Mouse (Mus musculus) G1E (cell line): ENCODE data around the gene Wnt10b. TPM values are rescaled to one million over a fixed set of nuclear protein-coding genes. Genes with fewer than 3 reads are reported as not detected.

Source experiments
- ATAC-seq: 2 replicates; pipeline ENCODE4 v1.8.0; 2016; ENCODE audit warnings: mild to moderate bottlenecking; ENCODE audit not compliant: insufficient number of reproducible peaks, poor library complexity, low FRiP score, severe bottlenecking; ENCODE audit errors: extremely low read depth
- DNase-seq: peaks from one replicate; pipeline ENCODE4 v3.0.0; 2012; ENCODE audit warnings: low spot score
- H3K27me3 ChIP-seq: 2 replicates; pipeline ENCODE4 v1.6.1; 2012; ENCODE audit warnings: mild to moderate bottlenecking, low read length, inconsistent platforms; ENCODE audit not compliant: insufficient read depth
- H3K36me3 ChIP-seq: replicated peaks from 2 replicates; pipeline ENCODE3; 2012; ENCODE audit warnings: mild to moderate bottlenecking, inconsistent platforms
- H3K4me1 ChIP-seq: 2 replicates; pipeline ENCODE4 v1.6.1; 2012; ENCODE audit warnings: low read depth, low read length, inconsistent platforms, mixed read lengths; ENCODE audit not compliant: insufficient read depth
- H3K4me3 ChIP-seq: 2 replicates; pipeline ENCODE4 v1.5.1; 2012; ENCODE audit warnings: low read depth, mild to moderate bottlenecking, inconsistent platforms, low read length, moderate library complexity, mixed read lengths
- H3K9me3 ChIP-seq: replicated peaks from 2 replicates; pipeline ENCODE4 v1.6.1; 2012; ENCODE audit warnings: inconsistent platforms
- CTCF ChIP-seq: IDR thresholded peaks from 2 replicates; pipeline ENCODE4 v1.5.1; 2012; ENCODE audit warnings: low read depth, low read length, inconsistent platforms, mixed read lengths
- GATA1 ChIP-seq: IDR thresholded peaks from 2 replicates; pipeline ENCODE4 v1.6.1; 2012; ENCODE audit warnings: borderline replicate concordance, low read length, inconsistent platforms, mixed read lengths
- GATA2 ChIP-seq: IDR thresholded peaks from 2 replicates; pipeline ENCODE4 v1.6.1; 2012; ENCODE audit warnings: low read depth, low read length, inconsistent platforms, borderline replicate concordance
- POLR2AphosphoS5 ChIP-seq: IDR thresholded peaks from 2 replicates; pipeline ENCODE4 v1.6.1; 2012; ENCODE audit warnings: low read depth, low read length, inconsistent platforms; ENCODE audit not compliant: insufficient replicate concordance
- TAL1 ChIP-seq: conservative IDR thresholded peaks from 2 replicates; pipeline ENCODE4 v1.6.1; 2012; ENCODE audit warnings: low read depth, low read length, inconsistent platforms, mixed read lengths
- polyA plus RNA-seq: library from polyadenylated mRNA; stranded (reverse); fragments of >175 nt; gene quantifications from 2 replicates; pipeline ENCODE4 v1.2.3, GENCODE M21; 2012
- total RNA-seq, 2 experiments: library from RNA; stranded (forward) in 1 of 2; stranded (reverse) in 1 of 2; fragments of 200-1000 nt in 1 of 2; fragments of >200 nt in 1 of 2; fragmentation: Nextera tagmentation in 1 of 2; gene quantifications; 2 replicates each; pipeline ENCODE4 v1.2.3; 2014 to 2017

Gene Wnt10b
- total and polyA plus RNA-seq, 3 experiments: 0.05 to 0.27 TPM; not detected in 1

- peaks cover 42% of the 10 kb centered on the region for H3K4me1 ChIP-seq
Observed at GRCm38 (mm10) chr15:98724441-98724840, 53.5 kb downstream of the Wnt10b start.

DNA sequence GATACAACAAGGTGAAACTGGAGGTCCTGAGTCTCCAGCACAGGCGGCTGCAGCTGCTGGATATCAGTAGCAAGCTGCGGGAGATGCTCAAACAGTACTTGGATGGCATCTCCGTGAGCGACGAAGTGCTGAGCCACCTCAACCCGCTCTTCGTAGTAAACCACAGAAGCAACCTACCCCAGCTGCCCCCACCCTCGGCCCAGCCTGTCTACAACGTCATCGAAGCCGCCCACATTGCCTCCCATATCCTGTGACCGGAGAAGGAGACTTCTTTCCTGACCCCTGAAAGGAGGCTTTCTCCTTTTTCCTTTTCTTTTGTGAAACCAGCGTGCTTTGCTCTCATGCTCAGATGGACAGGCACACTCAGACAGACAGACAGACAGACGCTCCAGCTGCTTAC is 55.1 kb downstream of the Wnt10b start:
- Histone ChIP-seq H3K9me3 (no peaks in the 10 kb centered on the region), H3K36me3 (peaks cover 25% of the 10 kb centered on the region), H3K27me3 (peaks cover 16% of the 10 kb centered on the region), H3K4me3 (no peak overlapping the region), H3K4me1 (peaks cover 38% of the 10 kb centered on the region)
- DNase-seq (no peak), ATAC-seq (no peak)
- no peak for TF ChIP-seq GATA2
- TF ChIP-seq POLR2AphosphoS5: no peak
- no peak for TF ChIP-seq TAL1
- no peak for TF ChIP-seq CTCF
- TF ChIP-seq GATA1: no peak

More at GRCm38 (mm10) chr15:98724441-98724840, 53.5 kb downstream of the Wnt10b start:
- ATAC-seq (no peak), DNase-seq (no peak)
- H3K27me3 ChIP-seq: peaks cover 9% of the 10 kb centered on the region; the same call in 1 of the 2 replicates
- no peaks in the 10 kb centered on the region for H3K9me3 ChIP-seq
- H3K36me3 ChIP-seq: peaks cover 25% of the 10 kb centered on the region
- no peak overlapping the region for H3K4me3 ChIP-seq
- no peak for TF ChIP-seq GATA1
- TF ChIP-seq GATA2: no peak
- TF ChIP-seq TAL1: no peak
- no peak for TF ChIP-seq POLR2AphosphoS5
- TF ChIP-seq CTCF: no peak

DNA sequence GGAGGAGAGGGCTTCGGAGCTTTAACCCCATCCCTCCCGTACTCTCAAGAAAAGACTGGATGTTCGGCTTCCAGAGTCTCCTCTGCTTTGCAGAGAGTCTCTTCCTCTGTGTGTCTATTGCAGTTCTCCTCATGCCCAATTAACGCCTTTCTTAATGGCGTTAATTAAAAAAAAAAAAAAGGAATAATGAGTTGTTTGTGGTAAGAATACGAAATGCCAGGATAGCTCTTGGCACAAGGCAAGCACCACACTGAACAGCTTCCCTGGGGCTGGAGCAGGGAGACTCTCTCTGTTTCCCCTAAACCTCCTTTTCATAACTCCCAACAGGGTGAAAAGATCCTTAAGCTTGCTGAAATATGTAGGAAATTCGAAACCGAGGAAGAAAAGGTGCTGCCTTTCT is 55.8 kb downstream of the Wnt10b start:
- ATAC-seq (no peak), DNase-seq (no peak)
- TF ChIP-seq GATA2 (no peak), POLR2AphosphoS5 (no peak), TAL1 (no peak)
- Histone ChIP-seq H3K9me3 (no peaks in the 10 kb centered on the region), H3K4me1 (peaks cover 35% of the 10 kb centered on the region), H3K27me3 (peaks cover 20% of the 10 kb centered on the region), H3K36me3 (peaks cover 25% of the 10 kb centered on the region), H3K4me3 (no peak overlapping the region)

Other genes starting within 250 kb of the Wnt10b start
- gene Kansl2, start 243.9 kb downstream of the Wnt10b start, total RNA-seq (2014; fragmentation: Nextera tagmentation): 26.9 and 39.8 TPM in 2 replicates
- gene Kansl2, start 243.9 kb downstream of the Wnt10b start, total RNA-seq (2017): 49.1 and 50.4 TPM in 2 replicates
- 44.3 and 52.5 TPM in 2 replicates for gene Kansl2, start 243.9 kb downstream of the Wnt10b start, polyA plus RNA-seq
- gene Ccnt1, start 207.2 kb downstream of the Wnt10b start, total RNA-seq (2014; fragmentation: Nextera tagmentation): 76.1 and 84.6 TPM in 2 replicates
- 74.6 and 78.2 TPM in 2 replicates for gene Ccnt1, start 207.2 kb downstream of the Wnt10b start, total RNA-seq (2017)
- gene Ccnt1, start 207.2 kb downstream of the Wnt10b start, polyA plus RNA-seq: 5.7 and 6.4 TPM in 2 replicates
- not detected in 2 replicates for gene 4930415O20Rik, start 207.1 kb downstream of the Wnt10b start, total RNA-seq (2014; fragmentation: Nextera tagmentation)
- gene 4930415O20Rik, start 207.1 kb downstream of the Wnt10b start, total RNA-seq (2017): not detected in 2 replicates
- not detected in 2 replicates for gene 4930415O20Rik, start 207.1 kb downstream of the Wnt10b start, polyA plus RNA-seq
- gene Adcy6, start 168.1 kb downstream of the Wnt10b start, total RNA-seq (2014; fragmentation: Nextera tagmentation): 5.0 TPM in 1 of 2 replicates, not detected in the other
- gene Adcy6, start 168.1 kb downstream of the Wnt10b start, total RNA-seq (2017): 0.22 TPM in 1 of 2 replicates, not detected in the other
- not detected in 2 replicates for gene Adcy6, start 168.1 kb downstream of the Wnt10b start, polyA plus RNA-seq
- gene Cacnb3, start 147.3 kb downstream of the Wnt10b start, total RNA-seq (2014; fragmentation: Nextera tagmentation): 0.29 TPM in 1 of 2 replicates, not detected in the other
- 0.12 and 0.22 TPM in 2 replicates for gene Cacnb3, start 147.3 kb downstream of the Wnt10b start, total RNA-seq (2017)
- 0.14 and 0.22 TPM in 2 replicates for gene Cacnb3, start 147.3 kb downstream of the Wnt10b start, polyA plus RNA-seq
- gene Ddx23, start 115.3 kb downstream of the Wnt10b start, total RNA-seq (2014; fragmentation: Nextera tagmentation): 61.4 and 66.6 TPM in 2 replicates
- 101 and 154 TPM in 2 replicates for gene Ddx23, start 115.3 kb downstream of the Wnt10b start, total RNA-seq (2017)
- gene Ddx23, start 115.3 kb downstream of the Wnt10b start, polyA plus RNA-seq: 100 and 112 TPM in 2 replicates
- gene Rnd1, start 100.7 kb downstream of the Wnt10b start, total RNA-seq (2014; fragmentation: Nextera tagmentation): 3.2 and 3.3 TPM in 2 replicates
- gene Rnd1, start 100.7 kb downstream of the Wnt10b start, total RNA-seq (2017): 1.2 and 1.5 TPM in 2 replicates
- gene Rnd1, start 100.7 kb downstream of the Wnt10b start, polyA plus RNA-seq: 1.0 and 1.1 TPM in 2 replicates
- 1.0 TPM in 1 of 2 replicates, not detected in the other for gene Ccdc65, start 69.9 kb downstream of the Wnt10b start, total RNA-seq (2014; fragmentation: Nextera tagmentation)
- 0.06 and 0.60 TPM in 2 replicates for gene Ccdc65, start 69.9 kb downstream of the Wnt10b start, total RNA-seq (2017)
- gene Ccdc65, start 69.9 kb downstream of the Wnt10b start, polyA plus RNA-seq: not detected in 2 replicates
- 11.5 and 14.1 TPM in 2 replicates for gene Fkbp11, start 50.0 kb downstream of the Wnt10b start, total RNA-seq (2014; fragmentation: Nextera tagmentation)
- gene Fkbp11, start 50.0 kb downstream of the Wnt10b start, total RNA-seq (2017): 6.2 and 6.7 TPM in 2 replicates
- 20.2 and 23.8 TPM in 2 replicates for gene Fkbp11, start 50.0 kb downstream of the Wnt10b start, polyA plus RNA-seq
- gene Arf3, start 14.9 kb downstream of the Wnt10b start, total RNA-seq (2014; fragmentation: Nextera tagmentation): 60.9 and 65.0 TPM in 2 replicates
- 37.9 and 41.6 TPM in 2 replicates for gene Arf3, start 14.9 kb downstream of the Wnt10b start, total RNA-seq (2017)
- 55.4 and 58.2 TPM in 2 replicates for gene Arf3, start 14.9 kb downstream of the Wnt10b start, polyA plus RNA-seq
- not detected in 2 replicates for gene Wnt1, start 11.7 kb upstream of the Wnt10b start, total RNA-seq (2014; fragmentation: Nextera tagmentation)
- not detected in 2 replicates for gene Wnt1, start 11.7 kb upstream of the Wnt10b start, total RNA-seq (2017)
- gene Wnt1, start 11.7 kb upstream of the Wnt10b start, polyA plus RNA-seq: not detected in 2 replicates
- gene Ddn, start 31.3 kb upstream of the Wnt10b start, total RNA-seq (2014; fragmentation: Nextera tagmentation): not detected in 2 replicates
- 0.17 and 0.22 TPM in 2 replicates for gene Ddn, start 31.3 kb upstream of the Wnt10b start, total RNA-seq (2017)
- 0.07 and 0.08 TPM in 2 replicates for gene Ddn, start 31.3 kb upstream of the Wnt10b start, polyA plus RNA-seq
- gene Prkag1, start 53.4 kb upstream of the Wnt10b start, total RNA-seq (2014; fragmentation: Nextera tagmentation): 62.8 and 72.4 TPM in 2 replicates
- 114 and 150 TPM in 2 replicates for gene Prkag1, start 53.4 kb upstream of the Wnt10b start, total RNA-seq (2017)
- gene Prkag1, start 53.4 kb upstream of the Wnt10b start, polyA plus RNA-seq: 106 and 142 TPM in 2 replicates
- 141 and 150 TPM in 2 replicates for gene Kmt2d, start 93.1 kb upstream of the Wnt10b start, total RNA-seq (2014; fragmentation: Nextera tagmentation)
- 22.1 and 27.0 TPM in 2 replicates for gene Kmt2d, start 93.1 kb upstream of the Wnt10b start, total RNA-seq (2017)
- gene Kmt2d, start 93.1 kb upstream of the Wnt10b start, polyA plus RNA-seq: 42.8 and 57.8 TPM in 2 replicates
- gene Rhebl1, start 116.4 kb upstream of the Wnt10b start, total RNA-seq (2014; fragmentation: Nextera tagmentation): 5.2 and 8.4 TPM in 2 replicates
- gene Rhebl1, start 116.4 kb upstream of the Wnt10b start, total RNA-seq (2017): 7.8 and 8.0 TPM in 2 replicates
- gene Rhebl1, start 116.4 kb upstream of the Wnt10b start, polyA plus RNA-seq: 2.7 and 2.9 TPM in 2 replicates
- gene Dhh, start 120.4 kb upstream of the Wnt10b start, total RNA-seq (2014; fragmentation: Nextera tagmentation): not detected in 2 replicates
- 0.05 and 0.06 TPM in 2 replicates for gene Dhh, start 120.4 kb upstream of the Wnt10b start, total RNA-seq (2017)
- not detected in 2 replicates for gene Dhh, start 120.4 kb upstream of the Wnt10b start, polyA plus RNA-seq
- gene Lmbr1l, start 140.1 kb upstream of the Wnt10b start, total RNA-seq (2014; fragmentation: Nextera tagmentation): 10.9 and 17.1 TPM in 2 replicates
- gene Lmbr1l, start 140.1 kb upstream of the Wnt10b start, total RNA-seq (2017): 4.5 and 7.4 TPM in 2 replicates
- 9.6 and 9.7 TPM in 2 replicates for gene Lmbr1l, start 140.1 kb upstream of the Wnt10b start, polyA plus RNA-seq
- 1,654 and 1,866 TPM in 2 replicates for gene Tuba1b, start 156.4 kb upstream of the Wnt10b start, total RNA-seq (2014; fragmentation: Nextera tagmentation)
- 717 and 929 TPM in 2 replicates for gene Tuba1b, start 156.4 kb upstream of the Wnt10b start, total RNA-seq (2017)
- gene Tuba1b, start 156.4 kb upstream of the Wnt10b start, polyA plus RNA-seq: 255 and 384 TPM in 2 replicates
- gene Gm49450, start 175.4 kb upstream of the Wnt10b start, total RNA-seq (2014; fragmentation: Nextera tagmentation): not detected in 2 replicates
- gene Gm49450, start 175.4 kb upstream of the Wnt10b start, total RNA-seq (2017): not detected in 2 replicates
- gene Gm49450, start 175.4 kb upstream of the Wnt10b start, polyA plus RNA-seq: not detected in 2 replicates
- 11.6 and 22.3 TPM in 2 replicates for gene Tuba1a, start 175.6 kb upstream of the Wnt10b start, total RNA-seq (2014; fragmentation: Nextera tagmentation)
- 35.9 and 52.0 TPM in 2 replicates for gene Tuba1a, start 175.6 kb upstream of the Wnt10b start, total RNA-seq (2017)
- gene Tuba1a, start 175.6 kb upstream of the Wnt10b start, polyA plus RNA-seq: 1.4 and 3.3 TPM in 2 replicates